Mouse (Mus musculus): ENCODE measurements around the gene Myl6. TPM values are rescaled to one million over a fixed set of nuclear protein-coding genes. Genes with fewer than 3 reads are reported as not detected.
"Not testable (repeated sequence)": the region's sequence is repeated elsewhere in the genome, so short reads cannot be mapped to it uniquely, and the experiment has no call there.

Gene Myl6
- polyA plus RNA-seq, 1 experiment, result 1,416 TPM

- H3K36me3 ChIP-seq (ENCODE audit: control insufficient read depth, insufficient read depth, low read length), result no peaks in the 10 kb centered on the region
- no peak overlapping the region for H3K27ac ChIP-seq (ENCODE audit: insufficient read depth, low read depth, low read length)
- H3K4me3 ChIP-seq (ENCODE audit: insufficient read depth, low read depth, low read length), result no peak overlapping the region
- 90% methylated on average over 9 of the region's 9 CpGs for WGBS
- no peak for TF ChIP-seq CTCF (conservative IDR thresholded peaks at IDR 0.05; ENCODE audit: insufficient read depth, insufficient read length, low read depth, low read length)
- no peak for TF ChIP-seq POLR2A (IDR thresholded peaks at IDR 0.05; ENCODE audit: low read depth, low read length)
- H3K4me1 ChIP-seq (ENCODE audit: control insufficient read depth, insufficient read depth, low read length), result no peaks in the 10 kb centered on the region
- no peak for DNase-seq
- H3K27me3 ChIP-seq (replicated peaks; ENCODE audit: control insufficient read depth, insufficient read depth, low read length), result no peaks in the 10 kb centered on the region
These were observed 15.3 kb upstream of the Myl6 start for GRCm38 (mm10) chr10:128509203-128509602.

- DNase-seq, result no peak
- Histone ChIP-seq H3K27me3 (replicated peaks; ENCODE audit: control insufficient read depth, insufficient read depth, low read length) (no peaks in the 10 kb centered on the region), H3K27ac (ENCODE audit: insufficient read depth, low read depth, low read length) (no peak overlapping the region), H3K36me3 (ENCODE audit: control insufficient read depth, insufficient read depth, low read length) (no peaks in the 10 kb centered on the region), H3K4me3 (ENCODE audit: insufficient read depth, low read depth, low read length) (no peak overlapping the region), H3K4me1 (ENCODE audit: control insufficient read depth, insufficient read depth, low read length) (0 out of 2 replicates have a peak, but pooled peaks cover 3% of the 10 kb centered on the region)
- WGBS, result 79% methylated on average over 9 of the region's 9 CpGs
- TF ChIP-seq POLR2A (IDR thresholded peaks at IDR 0.05; ENCODE audit: low read depth, low read length) (no peak), CTCF (conservative IDR thresholded peaks at IDR 0.05; ENCODE audit: insufficient read depth, insufficient read length, low read depth, low read length) (no peak)
These were observed 14.3 kb upstream of the Myl6 start for GRCm38 (mm10) chr10:128508260-128508659.

- H3K4me1 ChIP-seq (ENCODE audit: control insufficient read depth, insufficient read depth, low read length), result 0 out of 2 replicates have a peak, but pooled peaks cover 3% of the 10 kb centered on the region
- no peaks in the 10 kb centered on the region for H3K36me3 ChIP-seq (ENCODE audit: control insufficient read depth, insufficient read depth, low read length)
- TF ChIP-seq POLR2A (IDR thresholded peaks at IDR 0.05; ENCODE audit: low read depth, low read length) (no peak), CTCF (conservative IDR thresholded peaks at IDR 0.05; ENCODE audit: insufficient read depth, insufficient read length, low read depth, low read length) (0 out of 2 replicates have a peak, but pooled peaks have one; percentile 6)
- H3K4me3 ChIP-seq (ENCODE audit: insufficient read depth, low read depth, low read length), result no peak overlapping the region
- H3K27me3 ChIP-seq (replicated peaks; ENCODE audit: control insufficient read depth, insufficient read depth, low read length), result no peaks in the 10 kb centered on the region
- H3K27ac ChIP-seq (ENCODE audit: insufficient read depth, low read depth, low read length), result no peak overlapping the region
- no peak for DNase-seq
- WGBS, result 96% methylated on average over 14 of the region's 14 CpGs
These were observed 12.0 kb upstream of the Myl6 start for GRCm38 (mm10) chr10:128505974-128506373.

GRCm38 (mm10) chr10:128505371-128505667 lies 11.4 kb upstream of the Myl6 start:
- not testable (repeated sequence) for H3K27ac ChIP-seq (ENCODE audit: insufficient read depth, low read depth, low read length); H3K4me1 ChIP-seq (ENCODE audit: control insufficient read depth, insufficient read depth, low read length); H3K27me3 ChIP-seq (replicated peaks; ENCODE audit: control insufficient read depth, insufficient read depth, low read length); H3K36me3 ChIP-seq (ENCODE audit: control insufficient read depth, insufficient read depth, low read length); H3K4me3 ChIP-seq (ENCODE audit: insufficient read depth, low read depth, low read length)
- WGBS, result 48% methylated on average over 5 of the region's 5 CpGs
- peak; percentile 53 for DNase-seq

GRCm38 (mm10) chr10:128504641-128505370 lies 10.9 kb upstream of the Myl6 start:
- TF ChIP-seq POLR2A (IDR thresholded peaks at IDR 0.05; ENCODE audit: low read depth, low read length) (no peak), CTCF (conservative IDR thresholded peaks at IDR 0.05; ENCODE audit: insufficient read depth, insufficient read length, low read depth, low read length) (no peak)
- H3K36me3 ChIP-seq (ENCODE audit: control insufficient read depth, insufficient read depth, low read length), result no peaks in the 10 kb centered on the region
- no peak overlapping the region for H3K4me3 ChIP-seq (ENCODE audit: insufficient read depth, low read depth, low read length)
- H3K27me3 ChIP-seq (replicated peaks; ENCODE audit: control insufficient read depth, insufficient read depth, low read length), result no peaks in the 10 kb centered on the region
- peak overlapping the region; percentile 42 for H3K27ac ChIP-seq (ENCODE audit: insufficient read depth, low read depth, low read length)
- H3K4me1 ChIP-seq (ENCODE audit: control insufficient read depth, insufficient read depth, low read length), result 0 out of 2 replicates have a peak, but pooled peaks cover 3% of the 10 kb centered on the region
- DNase-seq, result no peak
- WGBS, result 57% methylated on average over 9 of the region's 9 CpGs

GRCm38 (mm10) chr10:128504012-128504411 lies 10.1 kb upstream of the Myl6 start:
- H3K27ac ChIP-seq (ENCODE audit: insufficient read depth, low read depth, low read length), result peak overlapping the region; percentile 5; the same call in 1 of the 2 replicates
- no peak overlapping the region for H3K4me3 ChIP-seq (ENCODE audit: insufficient read depth, low read depth, low read length)
- H3K27me3 ChIP-seq (replicated peaks; ENCODE audit: control insufficient read depth, insufficient read depth, low read length), result no peaks in the 10 kb centered on the region
- H3K36me3 ChIP-seq (ENCODE audit: control insufficient read depth, insufficient read depth, low read length), result no peaks in the 10 kb centered on the region
- H3K4me1 ChIP-seq (ENCODE audit: control insufficient read depth, insufficient read depth, low read length), result 0 out of 2 replicates have a peak, but pooled peaks cover 3% of the 10 kb centered on the region
- 56% methylated on average over 3 of the region's 3 CpGs for WGBS
- TF ChIP-seq POLR2A (IDR thresholded peaks at IDR 0.05; ENCODE audit: low read depth, low read length) (no peak), CTCF (conservative IDR thresholded peaks at IDR 0.05; ENCODE audit: insufficient read depth, insufficient read length, low read depth, low read length) (no peak)
- DNase-seq, result no peak

GRCm38 (mm10) chr10:128503532-128503931 lies 9.6 kb upstream of the Myl6 start:
- TF ChIP-seq POLR2A (IDR thresholded peaks at IDR 0.05; ENCODE audit: low read depth, low read length) (no peak), CTCF (conservative IDR thresholded peaks at IDR 0.05; ENCODE audit: insufficient read depth, insufficient read length, low read depth, low read length) (no peak)
- DNase-seq, result no peak
- H3K27me3 ChIP-seq (replicated peaks; ENCODE audit: control insufficient read depth, insufficient read depth, low read length), result no peaks in the 10 kb centered on the region
- H3K36me3 ChIP-seq (ENCODE audit: control insufficient read depth, insufficient read depth, low read length), result no peaks in the 10 kb centered on the region
- H3K27ac ChIP-seq (ENCODE audit: insufficient read depth, low read depth, low read length), result no peak overlapping the region
- 83% methylated on average over 8 of the region's 8 CpGs for WGBS
- no peak overlapping the region for H3K4me3 ChIP-seq (ENCODE audit: insufficient read depth, low read depth, low read length)
- H3K4me1 ChIP-seq (ENCODE audit: control insufficient read depth, insufficient read depth, low read length), result 0 out of 2 replicates have a peak, but pooled peaks cover 3% of the 10 kb centered on the region

Data from kidney, adult 2 months (tissue).